ENCODE assay signal across 11 mouse cellular contexts in the genomic region with DNA sequence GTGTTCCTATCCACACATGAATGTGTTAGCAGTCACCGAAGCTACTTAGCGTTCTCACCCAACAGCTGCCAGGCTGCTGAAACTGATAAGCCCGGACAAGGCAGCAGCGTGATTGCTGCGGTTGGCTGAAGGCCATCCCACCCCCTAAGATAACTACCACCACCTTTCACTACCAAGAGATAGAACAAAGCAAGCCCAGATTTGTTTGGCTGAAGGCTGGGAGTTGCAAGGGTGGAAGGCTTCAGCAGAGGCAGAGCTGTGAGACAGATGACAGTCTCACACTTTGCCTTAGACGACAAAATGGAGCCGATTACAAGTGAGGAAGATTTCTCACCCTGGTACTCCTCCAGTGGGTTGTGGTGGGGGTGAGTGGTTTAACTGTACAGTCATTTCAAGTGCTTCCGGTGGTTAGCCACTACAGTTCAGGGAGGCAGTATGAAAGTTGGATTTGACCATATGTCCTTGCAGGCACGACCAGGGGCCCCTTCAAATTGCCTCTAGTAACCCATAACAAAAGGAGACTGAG. TPM values are rescaled to one million over a fixed set of nuclear protein-coding genes. Genes with fewer than 3 reads are reported as not detected.
DNase-seq lines count a peak whose midpoint lies in the region; ATAC-seq lines count a peak whose summit lies in the region.
"Had no signal": no experiment of that assay in that cellular context is flagged by ENCODE, and none has a peak within 500 bp of the region (broad histone marks: within the 10 kb centered on the region; RNA-seq: fewer than 3 reads in every experiment).

No protein-coding gene starts in this region.

- peak overlapping the region; percentile 14; the same call in 1 of the 2 replicates for H3K4me2 ChIP-seq in lung, embryonic 16.5 days (ENCODE audit: low read depth, low read length)
- no peak overlapping the region for H3K4me2 ChIP-seq in hindbrain, embryonic 12.5 days (replicated peaks)
- H3K4me2 ChIP-seq: limb, embryonic 13.5 days had no signal

- H3K9ac ChIP-seq in lung, embryonic 16.5 days (ENCODE audit: low read length) = no peak overlapping the region
- H3K9ac ChIP-seq in hindbrain, embryonic 12.5 days = no peak overlapping the region
- H3K9ac ChIP-seq: limb, embryonic 13.5 days had no signal

- ATAC-seq in lung, embryonic 16.5 days (ENCODE audit: low read depth) = no peak
- peak; percentile 91 for ATAC-seq in granulocyte monocyte progenitor cell, adult 5-6 weeks (replicated peaks; ENCODE audit: poor library complexity, severe bottlenecking)
- no peak for ATAC-seq in hindbrain, embryonic 12.5 days (ENCODE audit: low FRiP score)
- ATAC-seq: hindbrain, embryonic 16.5 days; lung, postnatal 0 days had no signal

- WGBS in lung, embryonic 16.5 days = 10% methylated on average over 9 of the region's 9 CpGs
- 60% methylated on average over 9 of the region's 9 CpGs for WGBS in hindbrain, embryonic 12.5 days

- intact Hi-C loops in heart, postnatal 14 days (cut with DNase I) = no loop called here

- H3K4me1 ChIP-seq in lung, embryonic 16.5 days (replicated peaks; ENCODE audit: control insufficient read depth, insufficient read depth, low read length) = peaks cover 25% of the 10 kb centered on the region
- peaks cover 5% of the 10 kb centered on the region; the same call in 1 of the 2 replicates for H3K4me1 ChIP-seq in hindbrain, embryonic 12.5 days

- no peak overlapping the region for H3K4me3 ChIP-seq in lung, embryonic 16.5 days (ENCODE audit: low read length)
- H3K4me3 ChIP-seq in hindbrain, embryonic 12.5 days = no peak overlapping the region
- H3K4me3 ChIP-seq: layer of hippocampus, adult 2 months; limb, embryonic 13.5 days had no signal

- no peaks in the 10 kb centered on the region for H3K27me3 ChIP-seq in lung, embryonic 16.5 days (ENCODE audit: control insufficient read depth, insufficient read depth, low read depth, low read length)
- peaks cover 17% of the 10 kb centered on the region for H3K27me3 ChIP-seq in hindbrain, embryonic 12.5 days

- H3K27ac ChIP-seq in lung, embryonic 16.5 days (ENCODE audit: low read length) = no peak overlapping the region
- H3K27ac ChIP-seq in hindbrain, embryonic 12.5 days = no peak overlapping the region
- H3K27ac ChIP-seq: layer of hippocampus, adult 2 months; limb, embryonic 13.5 days had no signal

- H3K36me3 ChIP-seq in lung, embryonic 16.5 days (ENCODE audit: control insufficient read depth, insufficient read depth, low read length) = no peaks in the 10 kb centered on the region
- H3K36me3 ChIP-seq in hindbrain, embryonic 12.5 days = no peaks in the 10 kb centered on the region
- H3K36me3 ChIP-seq: limb, embryonic 13.5 days had no signal

- no peak for DNase-seq in lung, postnatal 25 days (ENCODE audit: low spot score)
- DNase-seq in heart, postnatal 14 days = peak; percentile 34 to 43
- DNase-seq in gastrocnemius, adult 18-20 months (ENCODE audit: low spot score) = no peak
- DNase-seq in c-Kit-positive CD71-positive TER-119-positive erythroid progenitor cells, embryonic 14.5 days (ENCODE audit: low spot score) = no peak

- no peaks in the 10 kb centered on the region for H3K9me3 ChIP-seq in lung, embryonic 16.5 days (ENCODE audit: control insufficient read depth, low read length)
- no peaks in the 10 kb centered on the region for H3K9me3 ChIP-seq in hindbrain, embryonic 12.5 days (replicated peaks)
- H3K9me3 ChIP-seq: limb, embryonic 13.5 days had no signal

RNA-seq across cellular contexts. Expression of gene Sbf2, which starts 4.4 kb away (rescaled TPM):
- polyA plus RNA-seq in lung, embryonic 16.5 days (2015; fragmentation: Nextera tagmentation; extraction: Ambion mirVana) = 37.0 and 37.9 TPM in 2 replicates
- total RNA-seq in granulocyte monocyte progenitor cell, adult 5-6 weeks (2014; fragmentation: Nextera tagmentation) = 2.5 TPM in 1 of 2 replicates, not detected in the other
- 0.26 and 0.52 TPM in 2 replicates for total RNA-seq in granulocyte monocyte progenitor cell, adult 5-6 weeks (2017)
- total RNA-seq in heart, postnatal 14 days (2021) = 10 to 100 TPM; 47.4 to 54.3 TPM
- total RNA-seq in gastrocnemius, adult 18-20 months (2021) = 1 to 10 TPM; 9.1 to 9.3 TPM
- 56.0 and 61.8 TPM in 2 replicates for polyA plus RNA-seq in hindbrain, embryonic 12.5 days (2016; fragmentation: Nextera tagmentation; extraction: Ambion mirVana)

RNA-seq across cellular contexts. Expression of gene Adm, which starts 8.3 kb away (rescaled TPM):
- polyA plus RNA-seq in lung, embryonic 16.5 days (2015; fragmentation: Nextera tagmentation; extraction: Ambion mirVana) = 6.4 and 8.2 TPM in 2 replicates
- total RNA-seq in granulocyte monocyte progenitor cell, adult 5-6 weeks (2014; fragmentation: Nextera tagmentation) = not detected in 2 replicates
- not detected in 2 replicates for total RNA-seq in granulocyte monocyte progenitor cell, adult 5-6 weeks (2017)
- 10 to 100 TPM in 1 of 2 experiments, 1 to 10 TPM in 1; 9.8 to 15.5 TPM for total RNA-seq in heart, postnatal 14 days (2021)
- 1 to 10 TPM; 2.9 to 4.0 TPM for total RNA-seq in gastrocnemius, adult 18-20 months (2021)
- polyA plus RNA-seq in hindbrain, embryonic 12.5 days (2016; fragmentation: Nextera tagmentation; extraction: Ambion mirVana) = 4.0 and 4.2 TPM in 2 replicates

Comparison
In these comparisons a context has a peak if more than half of its experiments do, and no peak if none do; other contexts are left out.
1. DNase-seq: peak in heart, postnatal 14 days (2 of 2); none in lung, postnatal 25 days (single experiment), gastrocnemius, adult 18-20 months (single experiment) and c-Kit-positive CD71-positive TER-119-positive erythroid progenitor cells, embryonic 14.5 days (single experiment).